Mouse (Mus musculus) frontal cortex, postnatal 10 days (tissue): ENCODE results near the gene Slc25a51.
"Not testable (repeated sequence)": the region's sequence is repeated elsewhere in the genome, so short reads cannot be mapped to it uniquely, and the experiment has no call there.

Experiments used
- DNase-seq, 2 experiments: peaks; one replicate each; pipeline ENCODE4 v3.0.0; 2022; ENCODE audit warnings: low spot score in 2 of 2, mixed read lengths in 1 of 2

Gene Slc25a51

GRCm38 (mm10) chr4:45402281-45402680, 6.3 kb downstream of the Slc25a51 start:
- DNase-seq, result no peak

GRCm38 (mm10) chr4:45399421-45400210, 8.9 kb downstream of the Slc25a51 start:
- no peak for DNase-seq

DNA sequence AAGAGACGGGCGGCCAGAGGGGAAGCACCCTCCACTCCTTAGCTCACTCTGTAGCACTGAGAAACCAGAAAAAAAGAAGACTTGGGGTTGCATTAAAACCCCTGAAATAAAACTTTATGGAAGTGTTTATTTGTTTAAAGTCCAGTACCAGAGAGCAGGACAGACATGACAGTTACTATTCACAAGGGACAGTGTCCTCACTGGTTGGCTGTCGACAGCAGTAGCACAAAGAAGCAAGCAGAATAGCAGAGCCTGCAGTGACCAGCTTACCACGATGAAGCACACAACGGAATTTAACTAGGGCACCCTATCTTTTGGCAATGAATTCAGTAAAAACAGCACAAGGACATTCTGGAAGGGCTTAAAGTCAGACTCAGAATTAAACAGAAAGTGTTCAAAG, 10.3 kb downstream of the Slc25a51 start:
- not testable (repeated sequence) for DNase-seq

DNA sequence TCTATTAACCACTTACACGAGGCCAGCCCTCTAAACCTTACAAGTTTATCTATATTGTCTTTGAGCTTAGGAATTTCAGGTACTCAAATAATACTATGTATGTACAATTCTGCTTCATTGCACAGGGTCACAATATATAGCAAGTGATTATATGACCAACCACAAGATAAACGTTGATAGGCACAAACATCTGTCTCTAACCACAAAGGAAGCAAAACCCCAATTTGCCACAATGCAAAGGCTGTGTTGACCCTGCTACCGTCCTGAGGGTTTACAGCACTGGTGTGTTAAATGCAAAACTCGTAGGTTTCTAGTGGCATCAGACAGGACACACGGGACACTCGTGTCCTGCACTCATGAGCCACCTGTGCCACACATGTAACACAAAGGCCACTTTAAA, 12.4 kb downstream of the Slc25a51 start:
- DNase-seq, result not testable (repeated sequence)

DNA sequence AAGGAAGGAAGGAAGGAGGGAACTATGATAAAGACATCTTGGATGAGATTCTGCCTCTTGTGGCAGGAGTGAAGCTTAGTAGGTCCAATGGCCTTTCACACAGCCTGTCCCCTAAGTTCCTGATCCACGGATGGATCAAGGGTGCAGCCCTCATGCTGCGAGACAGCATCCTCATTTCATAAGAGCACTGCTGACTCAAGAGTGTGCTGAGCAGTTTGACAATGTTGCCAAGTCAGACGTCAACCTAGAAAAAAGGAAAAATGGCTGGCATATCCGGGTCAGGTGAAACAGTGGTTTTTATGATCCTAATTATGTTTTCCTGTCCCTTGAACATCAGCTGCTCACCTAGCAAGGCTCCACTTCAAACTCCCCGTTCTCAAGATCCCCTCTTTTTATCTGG, 14.9 kb downstream of the Slc25a51 start:
- DNase-seq, result no peak

- DNase-seq, result no peak
Observed at GRCm38 (mm10) chr4:45392994-45393393, 15.6 kb downstream of the Slc25a51 start.

DNA sequence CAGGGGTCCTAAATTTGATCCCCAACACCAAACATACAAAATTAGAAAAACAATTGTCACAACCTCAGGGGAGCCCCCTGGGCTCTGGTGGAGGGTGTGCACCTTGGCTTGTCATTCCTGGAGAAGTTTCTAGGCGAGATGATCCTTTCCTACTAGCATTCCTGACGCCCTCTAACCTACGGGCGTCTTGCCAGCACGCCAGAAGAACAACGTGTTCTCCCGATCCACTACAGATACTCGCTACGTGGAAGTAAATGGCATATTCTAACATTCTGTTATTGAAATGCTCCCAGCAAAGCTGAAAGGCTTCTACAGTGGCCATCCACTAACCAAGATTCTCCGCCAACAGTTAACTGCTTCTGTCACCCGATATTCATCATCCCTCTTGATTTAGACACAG, 16.0 kb downstream of the Slc25a51 start:
- DNase-seq, result no peak

DNA sequence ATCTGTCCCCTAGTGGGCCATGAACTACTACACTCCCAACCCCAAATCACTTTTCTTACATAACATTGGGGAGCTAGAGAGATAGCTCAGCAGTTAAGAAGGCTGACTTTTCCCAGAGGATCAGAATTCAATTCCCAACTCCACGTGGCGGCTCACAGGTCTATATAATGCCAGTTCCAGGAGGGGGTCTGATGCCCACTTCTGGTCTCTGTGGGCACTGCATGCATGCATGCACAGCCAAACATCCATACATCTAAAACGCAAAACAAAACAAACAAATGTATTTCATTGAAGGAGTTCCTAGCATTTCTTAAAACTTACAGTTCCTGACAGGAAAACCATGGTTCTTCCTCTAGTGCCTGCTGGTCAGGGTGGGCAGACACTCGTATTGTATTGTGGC, 16.5 kb downstream of the Slc25a51 start:
- DNase-seq, result no peak

DNA sequence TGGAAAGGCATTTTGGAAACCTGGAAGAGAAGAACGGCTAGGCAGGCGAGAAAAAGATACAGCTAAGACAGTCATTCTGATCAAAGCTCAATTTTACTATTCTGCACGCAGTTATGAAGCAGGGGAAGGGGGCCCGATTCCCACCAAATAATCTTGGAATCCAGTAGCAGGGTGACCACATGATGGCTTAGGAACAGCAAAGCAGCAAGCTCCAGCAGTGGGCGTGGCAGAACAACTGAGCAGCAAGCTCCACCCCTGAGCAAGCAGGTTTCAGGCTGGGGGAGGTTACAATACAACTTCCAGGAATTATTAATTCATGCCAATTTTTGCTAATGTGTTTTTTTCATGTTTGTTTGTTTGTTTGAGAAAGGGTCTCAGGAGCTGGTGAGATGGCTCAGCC, 21.3 kb downstream of the Slc25a51 start:
- not testable (repeated sequence) for DNase-seq

- not testable (repeated sequence) for DNase-seq
Observed at GRCm38 (mm10) chr4:45382133-45382532, 26.4 kb downstream of the Slc25a51 start.

GRCm38 (mm10) chr4:45380903-45381580, 27.5 kb downstream of the Slc25a51 start:
- DNase-seq, result not testable (repeated sequence)

DNA sequence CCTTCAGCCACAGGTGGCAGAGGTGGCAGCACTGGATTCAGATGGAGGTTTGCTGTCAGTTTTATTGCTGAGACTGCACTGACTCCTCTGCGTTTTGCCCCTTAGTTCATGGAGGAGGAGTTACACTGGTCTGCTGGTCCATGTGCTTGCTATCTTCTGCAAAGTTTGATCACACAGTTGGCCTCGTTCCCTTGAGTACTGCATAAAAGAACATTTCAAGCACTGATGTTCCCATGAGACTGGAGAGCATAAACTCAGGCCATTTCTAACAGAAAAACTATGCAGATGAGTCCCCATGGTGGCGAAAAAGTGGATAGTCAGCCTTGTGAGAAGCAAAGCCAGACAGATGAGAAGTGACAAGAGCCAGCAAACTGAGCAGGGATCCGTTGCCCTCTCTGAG, 32.0 kb downstream of the Slc25a51 start:
- DNase-seq, result no peak

GRCm38 (mm10) chr4:45374879-45375278, 33.7 kb downstream of the Slc25a51 start:
- no peak for DNase-seq

GRCm38 (mm10) chr4:45371261-45371660, 37.3 kb downstream of the Slc25a51 start:
- no peak for DNase-seq

DNA sequence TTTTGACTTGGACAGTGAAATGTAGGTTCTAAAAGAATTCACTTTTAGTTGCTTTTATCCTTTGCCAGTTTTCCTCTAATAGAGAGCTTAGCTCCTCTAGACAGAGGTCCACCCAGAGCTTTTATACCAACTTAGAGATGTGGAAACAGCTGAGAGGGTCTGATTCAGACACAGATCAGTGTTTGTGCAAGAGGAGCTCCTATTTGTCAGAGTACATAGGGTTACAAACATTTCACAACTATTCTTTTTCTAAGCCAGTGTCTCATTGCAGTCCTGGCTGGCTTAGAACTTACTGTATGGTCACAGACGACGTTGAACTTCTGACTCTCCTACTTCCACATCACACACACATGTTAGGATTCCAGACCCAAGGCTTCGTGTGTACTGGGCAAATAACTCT, 51.9 kb downstream of the Slc25a51 start:
- DNase-seq, result no peak
